Mouse (Mus musculus): ENCODE measurements around the gene Vwde.

The Vwde gene

DNA sequence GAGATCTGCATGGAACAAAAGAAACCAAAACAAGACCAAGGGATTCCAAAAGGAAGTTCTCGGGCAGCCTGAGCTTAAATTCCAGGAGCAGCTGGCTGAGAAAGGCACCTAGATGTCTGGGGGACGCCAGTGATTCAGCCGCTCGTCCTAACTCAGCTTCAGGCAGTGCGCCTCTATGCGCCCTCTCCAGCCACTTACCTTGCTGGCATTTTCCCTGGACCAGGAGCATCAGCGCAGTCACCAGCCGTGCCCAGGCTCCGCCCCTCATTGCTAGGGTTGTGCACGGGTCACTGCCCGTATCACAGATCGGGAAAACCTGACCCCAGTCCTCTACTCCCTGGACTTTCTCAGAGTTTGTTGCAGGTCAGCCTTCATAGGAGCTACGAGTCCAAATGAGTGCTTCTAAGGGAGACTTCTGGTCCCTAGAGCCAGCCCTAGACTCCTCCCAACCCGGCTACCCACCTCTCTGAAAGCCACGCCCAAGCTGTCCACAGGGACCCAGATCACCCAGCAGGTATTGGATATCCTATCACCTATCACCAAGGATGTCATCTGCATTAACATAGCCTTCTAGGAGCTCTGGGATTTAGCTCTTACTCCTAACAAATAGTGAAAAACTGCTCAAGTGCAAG lies at the start of gene Vwde:
Vwde (minus strand) TSS at position 370 of the 632 bp plus-strand sequence.
- no peak for DNase-seq (ENCODE audit: low read depth, low spot score)

DNA sequence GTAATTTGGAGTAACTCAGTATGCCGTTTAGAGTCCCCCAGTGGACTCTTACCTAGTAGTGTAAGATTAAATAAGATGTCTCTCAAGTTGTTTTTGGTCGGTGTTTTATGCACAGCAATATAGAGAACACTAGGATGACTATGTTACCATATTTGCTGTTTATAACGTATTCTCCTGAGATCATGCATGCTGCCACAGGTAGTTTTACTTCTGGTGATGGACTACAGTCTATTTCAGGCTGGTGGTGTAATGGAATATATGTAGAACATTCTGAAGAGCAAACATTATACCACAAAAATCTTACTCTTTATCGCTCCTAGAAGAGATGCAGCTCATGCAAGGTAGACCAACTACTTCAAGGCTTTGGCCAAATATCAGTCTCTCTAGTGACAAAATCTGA lies 30.6 kb upstream of the Vwde start:
- DNase-seq (ENCODE audit: low read depth, low spot score) = no peak

DNA sequence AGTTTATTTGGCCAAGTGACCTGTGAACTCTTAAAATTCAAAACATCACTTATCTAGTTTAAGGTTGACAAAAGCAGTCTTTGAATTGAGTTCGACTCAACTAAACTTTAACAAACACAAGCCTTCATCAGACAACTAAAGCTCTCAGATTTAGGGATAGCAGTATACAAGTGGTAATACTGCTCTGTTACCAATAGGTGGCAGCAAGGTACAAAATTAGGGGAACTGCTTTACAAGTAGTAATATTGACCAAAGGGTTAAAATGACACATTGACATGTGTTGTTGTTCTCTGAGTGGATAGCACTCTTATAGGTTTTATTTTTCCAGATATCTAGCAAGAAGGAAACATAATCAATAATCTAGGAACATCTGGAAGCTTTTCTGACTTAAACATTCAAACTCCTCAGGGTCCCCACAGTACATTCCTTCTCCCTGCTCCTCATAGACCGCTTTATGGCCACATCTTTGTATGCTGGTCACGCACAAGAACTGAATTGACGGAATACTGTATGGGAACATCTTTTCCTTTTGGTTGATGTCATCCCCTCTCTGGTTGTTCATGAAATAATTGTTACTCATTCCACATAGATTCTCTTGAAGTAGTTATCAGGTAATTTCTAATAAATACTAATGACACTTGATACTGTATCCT lies 23.7 kb upstream of the Vwde start:
- DNase-seq (ENCODE audit: low read depth, low spot score) = peak; percentile 40

GRCm38 (mm10) chr6:13206157-13206556 lies 18.6 kb downstream of the Vwde start:
- no peak for DNase-seq (ENCODE audit: low read depth, low spot score)

GRCm38 (mm10) chr6:13197486-13197885 lies 27.3 kb downstream of the Vwde start:
- no peak for DNase-seq (ENCODE audit: low read depth, low spot score)

- DNase-seq (ENCODE audit: low read depth, low spot score) = no peak
Observed at GRCm38 (mm10) chr6:13186836-13187235, 37.9 kb downstream of the Vwde start.

DNA sequence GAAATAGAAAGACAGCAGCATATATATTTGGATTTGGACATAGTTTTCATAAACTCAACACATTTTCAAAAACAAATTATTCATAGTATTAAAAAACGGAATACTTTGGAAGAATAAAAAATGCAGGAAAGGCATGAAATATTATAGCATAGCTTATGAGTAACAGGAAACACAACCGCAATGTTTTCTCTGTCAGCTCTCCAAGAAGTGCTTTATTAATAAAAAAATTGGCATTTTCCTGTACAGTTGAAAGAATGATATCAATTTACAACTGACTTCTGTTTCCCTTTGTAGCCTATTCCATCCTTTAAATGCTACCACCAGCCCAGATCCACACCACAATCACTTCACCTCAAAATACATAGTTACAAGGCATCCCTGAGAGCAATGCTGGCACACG lies 44.7 kb downstream of the Vwde start:
- DNase-seq (ENCODE audit: low read depth, low spot score) = no peak

DNA sequence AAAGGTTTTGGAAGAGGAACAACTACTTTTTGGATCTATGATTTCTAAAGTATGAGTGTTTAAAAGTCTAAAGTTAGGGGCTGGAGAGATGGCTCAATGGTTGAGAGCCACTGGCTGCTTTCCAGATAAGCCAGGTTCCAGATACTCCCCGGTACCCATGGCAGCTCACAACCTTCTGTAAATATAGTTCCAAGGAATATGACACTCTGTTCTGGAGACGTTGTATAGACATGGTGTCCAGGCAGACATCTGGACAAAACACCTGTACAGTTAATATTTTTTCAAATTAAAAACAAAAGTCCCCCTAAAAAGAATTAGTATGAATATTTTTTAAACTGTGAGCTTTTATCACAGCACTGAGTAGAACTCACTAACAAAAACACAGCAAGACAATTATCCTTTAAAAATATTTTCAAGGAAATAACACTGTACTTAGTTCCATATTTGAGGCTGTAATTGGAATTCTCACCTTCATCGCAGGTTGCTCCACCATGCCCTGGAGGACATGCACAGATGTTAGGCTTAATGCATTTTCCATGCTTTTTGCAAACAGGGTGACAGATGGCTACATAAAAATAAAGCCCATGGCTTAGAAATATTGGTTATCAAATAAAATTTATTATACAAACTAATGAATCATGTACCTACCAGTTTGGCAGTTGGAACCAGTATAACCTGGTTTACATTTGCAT lies 55.2 kb downstream of the Vwde start:
- no peak for DNase-seq (ENCODE audit: low read depth, low spot score)

- no peak for DNase-seq (ENCODE audit: low read depth, low spot score)
Observed at GRCm38 (mm10) chr6:13166240-13166937, 58.4 kb downstream of the Vwde start.

DNA sequence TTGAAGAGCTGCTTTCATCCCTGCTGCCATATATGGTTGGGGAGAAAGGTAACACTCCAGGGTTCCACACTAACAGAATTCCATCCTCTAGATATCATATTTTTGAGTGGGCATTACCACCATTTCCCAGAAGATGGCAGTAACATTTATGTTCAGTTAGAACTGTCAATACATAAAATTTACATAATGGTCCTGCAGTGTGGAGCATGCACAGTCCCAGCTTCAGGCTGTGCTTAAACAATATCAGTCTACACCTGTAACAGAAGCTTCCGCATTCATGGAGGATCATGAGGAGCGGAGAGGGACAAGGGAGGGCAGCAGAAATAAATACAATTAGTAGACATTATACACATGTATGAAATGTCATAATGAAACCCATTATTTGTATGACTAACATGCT lies 65.3 kb downstream of the Vwde start:
- DNase-seq (ENCODE audit: low read depth, low spot score) = peak; percentile 20

DNA sequence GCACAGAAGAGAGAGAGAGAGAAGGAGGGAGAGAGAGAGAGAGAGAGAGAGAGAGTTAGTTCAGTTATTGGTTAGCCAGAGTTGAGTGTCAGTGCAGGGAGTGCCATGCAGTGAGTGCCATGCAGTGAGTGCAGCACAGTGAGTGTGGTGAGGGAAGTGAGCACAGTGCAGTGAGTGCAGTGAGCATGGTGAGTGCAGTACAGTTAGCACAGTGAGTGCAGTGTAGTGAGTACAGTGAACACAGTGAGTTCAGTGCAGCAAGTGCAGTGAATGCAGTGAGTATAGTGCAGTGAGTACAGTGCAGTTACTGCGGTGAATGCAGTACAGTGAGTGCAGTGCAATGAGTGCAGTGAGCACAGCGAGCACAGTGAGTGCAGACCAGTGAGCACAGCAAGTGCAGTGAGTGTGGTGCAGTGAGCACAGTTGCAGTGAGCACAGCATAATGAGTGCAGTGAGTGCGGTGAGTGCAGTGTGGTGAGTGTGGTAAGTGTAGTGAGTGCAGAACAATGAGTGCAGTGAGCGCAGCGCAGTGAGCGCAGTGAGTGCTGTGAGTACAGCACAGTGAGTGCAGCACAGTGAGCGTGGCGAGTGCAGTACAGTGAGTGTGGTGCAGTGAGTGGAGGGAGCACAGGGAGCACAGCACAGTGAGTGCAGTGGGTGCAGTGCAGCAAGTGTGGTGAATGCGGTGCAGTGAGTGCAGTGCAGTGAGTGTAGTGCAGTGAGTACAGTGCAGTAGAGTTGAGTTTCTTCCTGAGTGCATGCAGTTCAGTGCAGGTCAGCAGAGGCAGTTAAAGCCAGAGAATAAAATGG lies 70.7 kb downstream of the Vwde start:
- DNase-seq (ENCODE audit: low read depth, low spot score) = no peak

- DNase-seq (ENCODE audit: low read depth, low spot score) = peak; percentile 50
Observed at GRCm38 (mm10) chr6:13152062-13152640, 72.6 kb downstream of the Vwde start.

- no peak for DNase-seq (ENCODE audit: low read depth, low spot score)
Observed at GRCm38 (mm10) chr6:13137255-13137654, 87.5 kb downstream of the Vwde start.

- no peak for DNase-seq (ENCODE audit: low read depth, low spot score)
Observed at GRCm38 (mm10) chr6:13108662-13109061, 116.1 kb downstream of the Vwde start.
